Mouse (Mus musculus) neural tube, embryonic 12.5 days (tissue): ENCODE measurements around the gene Rhou. TPM values are rescaled to one million over a fixed set of nuclear protein-coding genes. Genes with fewer than 3 reads are reported as not detected.

Experiments used
- ATAC-seq: fragments of 200-750 bp; cut with Nextera tagmentation; 2 replicates; pipeline ENCODE4 v1.8.0; 2017; ENCODE audit warnings: low read depth, mild to moderate bottlenecking, moderate TSS enrichment, moderate library complexity; ENCODE audit not compliant: low FRiP score
- H3K27ac ChIP-seq: fragments of 300-500 bp; sonication (generic); 2 replicates; pipeline ENCODE4 v1.5.1; 2016
- H3K27me3 ChIP-seq: fragments of 300-500 bp; sonication (generic); replicated peaks from 2 replicates; pipeline ENCODE4 v1.6.1; 2016; ENCODE audit warnings: mild to moderate bottlenecking
- H3K36me3 ChIP-seq: fragments of 300-500 bp; sonication (generic); 2 replicates; pipeline ENCODE4 v1.6.1; 2016; ENCODE audit warnings: mild to moderate bottlenecking
- H3K4me1 ChIP-seq: fragments of 300-500 bp; sonication (generic); 2 replicates; pipeline ENCODE4 v1.6.1; 2016
- H3K4me2 ChIP-seq: fragments of 300-500 bp; sonication (generic); replicated peaks from 2 replicates; pipeline ENCODE4 v1.6.1; 2016; ENCODE audit warnings: mild to moderate bottlenecking
- H3K4me3 ChIP-seq: fragments of 300-500 bp; sonication (generic); 2 replicates; pipeline ENCODE4 v1.5.1; 2016
- H3K9ac ChIP-seq: fragments of 300-500 bp; sonication (generic); 2 replicates; pipeline ENCODE4 v1.6.1; 2016; ENCODE audit warnings: mild to moderate bottlenecking
- H3K9me3 ChIP-seq: fragments of 300-500 bp; sonication (generic); 2 replicates; pipeline ENCODE4 v1.6.1; 2016; ENCODE audit warnings: mild to moderate bottlenecking
- WGBS: fragments of 180-500 bp; shearing (Covaris S2); methylation state at CpG from one replicate; pipeline ENCODE4 v1.1.7; 2016; 5-methylcytosine and 5-hydroxymethylcytosine counted together
- polyA plus RNA-seq: library from polyadenylated mRNA; unstranded; fragments of >200 nt; fragmentation: Nextera tagmentation; extraction: Ambion mirVana; gene quantifications from 2 replicates; pipeline ENCODE4 v1.2.1, GENCODE M21; 2016

Gene Rhou
- polyA plus RNA-seq, 1 experiment from 2014 or later: 14.2 TPM

- Histone ChIP-seq H3K36me3 (peaks cover 30% of the 10 kb centered on the region), H3K4me3 (peak overlapping the region; percentile 67), H3K27ac (peak overlapping the region; percentile 74), H3K4me2 (peak overlapping the region; percentile 67), H3K27me3 (no peaks in the 10 kb centered on the region), H3K9ac (peak overlapping the region; percentile 91), H3K9me3 (no peaks in the 10 kb centered on the region), H3K4me1 (peaks cover 20% of the 10 kb centered on the region)
- WGBS: under 1% methylated on average over 63 of the region's 77 CpGs
- peak; percentile 70 for ATAC-seq
Measured at GRCm38 (mm10) chr8:123653994-123654569, 353 bp downstream of the Rhou start.

DNA sequence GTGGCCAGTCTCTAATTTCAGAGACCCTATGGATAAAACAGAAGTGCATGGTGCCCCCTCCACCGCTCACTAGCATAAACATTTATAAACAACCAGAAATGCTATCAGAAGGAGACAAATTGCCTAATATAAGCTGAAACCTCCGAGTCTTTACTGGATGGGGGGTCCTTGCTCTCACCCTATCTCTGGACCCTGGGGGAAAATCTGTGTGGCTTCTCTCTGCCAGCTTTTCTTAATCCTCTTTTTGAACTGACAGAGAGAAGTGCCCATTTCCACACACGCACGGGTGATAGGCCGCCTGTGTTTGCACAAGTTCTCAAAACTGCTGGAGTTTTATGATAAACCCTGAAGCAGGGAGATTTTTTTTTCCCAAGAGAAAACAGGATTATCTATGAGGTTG lies 1.0 kb downstream of the Rhou start:
- peak overlapping the region; percentile 67 for H3K4me3 ChIP-seq
- no peak for ATAC-seq
- H3K4me2 ChIP-seq: peak overlapping the region; percentile 67
- H3K36me3 ChIP-seq: peaks cover 30% of the 10 kb centered on the region
- no peaks in the 10 kb centered on the region for H3K9me3 ChIP-seq
- H3K9ac ChIP-seq: peak overlapping the region; percentile 91
- no peaks in the 10 kb centered on the region for H3K27me3 ChIP-seq
- 7% methylated on average over 5 of the region's 5 CpGs for WGBS
- peaks cover 20% of the 10 kb centered on the region for H3K4me1 ChIP-seq
- no peak overlapping the region for H3K27ac ChIP-seq

- Histone ChIP-seq H3K4me2 (peak overlapping the region; percentile 67), H3K4me3 (peak overlapping the region; percentile 67), H3K27me3 (no peaks in the 10 kb centered on the region), H3K9ac (peak overlapping the region; percentile 91), H3K9me3 (no peaks in the 10 kb centered on the region), H3K27ac (no peak overlapping the region), H3K4me1 (peaks cover 20% of the 10 kb centered on the region), H3K36me3 (peaks cover 33% of the 10 kb centered on the region)
- WGBS: 5% methylated on average over 8 of the region's 8 CpGs
- no peak for ATAC-seq
Measured at GRCm38 (mm10) chr8:123655351-123655779, 1.6 kb downstream of the Rhou start.

DNA sequence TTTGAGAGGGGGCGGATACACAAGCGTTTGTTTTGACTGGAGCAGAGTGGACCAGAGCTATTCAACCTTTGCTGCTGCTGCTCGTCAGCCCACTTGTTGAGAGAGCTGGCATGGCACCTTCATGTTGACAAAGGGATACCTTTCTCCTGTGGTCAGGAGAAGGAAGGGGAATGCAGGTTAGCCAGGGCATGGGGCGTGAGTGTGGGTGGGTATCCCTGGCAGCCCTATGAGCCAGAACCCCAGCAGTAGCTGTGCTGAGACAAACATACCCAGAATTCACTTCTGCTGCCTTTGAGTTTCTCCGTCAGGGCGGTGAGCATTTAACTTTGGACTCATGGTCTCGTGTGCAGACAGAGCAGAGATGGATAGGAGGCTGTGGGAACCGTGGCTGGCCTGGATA lies 4.1 kb downstream of the Rhou start:
- Histone ChIP-seq H3K4me3 (no peak overlapping the region), H3K9me3 (no peaks in the 10 kb centered on the region), H3K27me3 (no peaks in the 10 kb centered on the region), H3K4me2 (no peak overlapping the region), H3K9ac (no peak overlapping the region), H3K27ac (no peak overlapping the region), H3K4me1 (peaks cover 20% of the 10 kb centered on the region), H3K36me3 (peaks cover 54% of the 10 kb centered on the region)
- ATAC-seq: no peak
- WGBS: 92% methylated on average over 8 of the region's 8 CpGs

- Histone ChIP-seq H3K4me2 (no peak overlapping the region), H3K4me3 (no peak overlapping the region), H3K27me3 (no peaks in the 10 kb centered on the region), H3K27ac (no peak overlapping the region), H3K4me1 (peaks cover 14% of the 10 kb centered on the region), H3K9me3 (no peaks in the 10 kb centered on the region), H3K36me3 (peaks cover 68% of the 10 kb centered on the region), H3K9ac (no peak overlapping the region)
- WGBS: 83% methylated on average over 10 of the region's 10 CpGs
- no peak for ATAC-seq
Measured at GRCm38 (mm10) chr8:123659469-123660057, 5.8 kb downstream of the Rhou start.

- Histone ChIP-seq H3K4me3 (no peak overlapping the region), H3K4me1 (no peaks in the 10 kb centered on the region; the same call in 1 of the 2 replicates), H3K9me3 (no peaks in the 10 kb centered on the region), H3K4me2 (no peak overlapping the region), H3K27ac (no peak overlapping the region), H3K36me3 (peaks cover 64% of the 10 kb centered on the region), H3K27me3 (no peaks in the 10 kb centered on the region), H3K9ac (no peak overlapping the region)
- 90% methylated on average over 11 of the region's 11 CpGs for WGBS
- ATAC-seq: no peak
Measured at GRCm38 (mm10) chr8:123661515-123661914, 7.8 kb downstream of the Rhou start.

- Histone ChIP-seq H3K27me3 (no peaks in the 10 kb centered on the region), H3K4me2 (no peak overlapping the region), H3K27ac (no peak overlapping the region), H3K9ac (no peak overlapping the region), H3K4me1 (0 out of 2 replicates have a peak, but pooled peaks cover 4% of the 10 kb centered on the region), H3K36me3 (peaks cover 33% of the 10 kb centered on the region), H3K4me3 (no peak overlapping the region), H3K9me3 (no peaks in the 10 kb centered on the region)
- ATAC-seq: no peak
- 89% methylated on average over 6 of the region's 6 CpGs for WGBS
Measured at GRCm38 (mm10) chr8:123665580-123665979, 11.9 kb downstream of the Rhou start.

DNA sequence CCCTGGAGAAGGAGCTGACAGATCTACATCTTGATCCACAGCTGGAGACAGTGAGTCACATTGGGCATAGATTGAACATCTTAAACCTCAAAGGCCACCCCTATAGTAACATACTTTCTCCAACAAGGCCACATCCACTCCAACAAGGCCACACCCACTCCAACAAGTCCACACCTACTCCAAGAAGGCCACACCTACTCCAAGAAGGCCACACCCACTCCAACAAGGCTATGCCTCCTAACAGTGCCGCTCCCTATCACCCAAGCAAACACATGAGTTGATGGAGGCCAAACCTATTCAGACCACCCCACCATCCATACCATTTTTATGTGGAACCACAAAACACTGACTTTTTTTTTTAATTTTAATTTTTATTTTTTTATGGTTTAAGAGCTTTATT lies 13.1 kb downstream of the Rhou start:
- Histone ChIP-seq H3K4me2 (no peak overlapping the region), H3K9ac (no peak overlapping the region), H3K27ac (no peak overlapping the region), H3K27me3 (no peaks in the 10 kb centered on the region), H3K36me3 (peaks cover 21% of the 10 kb centered on the region), H3K4me1 (0 out of 2 replicates have a peak, but pooled peaks cover 4% of the 10 kb centered on the region), H3K9me3 (no peaks in the 10 kb centered on the region), H3K4me3 (no peak overlapping the region)
- WGBS: 89% methylated on average over 1 of the region's 1 CpGs
- ATAC-seq: no peak

DNA sequence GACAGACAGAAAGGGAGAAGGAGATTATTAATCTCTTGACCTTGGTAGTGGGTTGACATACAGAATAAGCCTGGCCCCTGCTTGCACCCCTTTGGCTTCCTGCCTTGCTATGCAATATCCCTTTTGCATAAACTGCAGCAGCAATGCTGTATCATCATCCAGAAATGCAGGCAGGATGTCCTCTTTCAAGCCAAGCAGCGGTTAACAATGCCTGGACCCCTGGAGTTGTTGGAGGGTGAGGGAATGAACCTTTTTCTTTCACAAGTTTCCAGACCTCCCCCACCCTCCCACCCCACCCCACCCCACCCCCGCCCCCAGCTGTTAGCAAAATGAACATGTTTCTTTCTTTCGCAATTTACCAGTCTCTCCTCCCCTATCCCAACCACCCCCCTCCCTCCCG lies 15.0 kb downstream of the Rhou start:
- Histone ChIP-seq H3K36me3 (peaks cover 7% of the 10 kb centered on the region; the same call in 1 of the 2 replicates), H3K4me2 (no peak overlapping the region), H3K4me1 (0 out of 2 replicates have a peak, but pooled peaks cover 4% of the 10 kb centered on the region), H3K4me3 (no peak overlapping the region), H3K9me3 (no peaks in the 10 kb centered on the region), H3K27ac (no peak overlapping the region), H3K9ac (no peak overlapping the region), H3K27me3 (no peaks in the 10 kb centered on the region)
- no peak for ATAC-seq
- WGBS: 19% methylated on average over 4 of the region's 4 CpGs

GRCm38 (mm10) chr8:123670766-123671165 lies 17.0 kb downstream of the Rhou start:
- no peak overlapping the region for H3K4me2 ChIP-seq
- H3K4me3 ChIP-seq: no peak overlapping the region
- H3K9me3 ChIP-seq: no peaks in the 10 kb centered on the region
- no peak overlapping the region for H3K9ac ChIP-seq
- WGBS: 61% methylated on average over 7 of the region's 7 CpGs
- H3K36me3 ChIP-seq: no peaks in the 10 kb centered on the region
- H3K27ac ChIP-seq: no peak overlapping the region
- H3K4me1 ChIP-seq: 0 out of 2 replicates have a peak, but pooled peaks cover 4% of the 10 kb centered on the region
- H3K27me3 ChIP-seq: no peaks in the 10 kb centered on the region
- ATAC-seq: no peak

- 76% methylated on average over 7 of the region's 7 CpGs for WGBS
- Histone ChIP-seq H3K4me2 (no peak overlapping the region), H3K9me3 (no peaks in the 10 kb centered on the region), H3K36me3 (no peaks in the 10 kb centered on the region), H3K27me3 (no peaks in the 10 kb centered on the region), H3K4me3 (no peak overlapping the region), H3K27ac (no peak overlapping the region), H3K9ac (no peak overlapping the region), H3K4me1 (0 out of 2 replicates have a peak, but pooled peaks cover 4% of the 10 kb centered on the region)
- ATAC-seq: no peak
Measured at GRCm38 (mm10) chr8:123671454-123671853, 17.7 kb downstream of the Rhou start.

DNA sequence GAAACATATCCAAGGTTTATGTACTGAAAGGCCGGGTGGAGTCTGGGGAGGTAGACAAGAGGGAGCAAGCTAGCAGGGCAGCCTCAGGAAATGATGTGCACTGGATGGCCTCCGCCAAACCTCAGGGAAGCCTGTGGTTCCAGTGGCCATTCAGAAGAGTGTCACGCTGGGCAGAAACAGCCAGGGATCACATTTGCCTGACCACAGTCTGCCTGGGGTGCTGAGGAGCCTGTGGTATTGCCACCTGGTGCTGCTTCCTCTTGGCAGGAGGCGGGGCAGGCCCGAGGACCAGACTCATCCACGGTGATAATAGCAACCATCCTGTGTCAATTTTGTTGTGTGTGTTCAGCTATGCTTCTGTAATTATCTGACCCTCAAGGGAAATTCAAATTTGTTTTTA lies 18.9 kb downstream of the Rhou start:
- Histone ChIP-seq H3K27ac (no peak overlapping the region), H3K4me1 (0 out of 2 replicates have a peak, but pooled peaks cover 4% of the 10 kb centered on the region), H3K9me3 (no peaks in the 10 kb centered on the region), H3K4me3 (no peak overlapping the region), H3K4me2 (no peak overlapping the region), H3K36me3 (no peaks in the 10 kb centered on the region), H3K27me3 (no peaks in the 10 kb centered on the region), H3K9ac (no peak overlapping the region)
- WGBS: 69% methylated on average over 6 of the region's 6 CpGs
- no peak for ATAC-seq

GRCm38 (mm10) chr8:123675611-123676010 lies 21.9 kb downstream of the Rhou start:
- Histone ChIP-seq H3K27me3 (no peaks in the 10 kb centered on the region), H3K9me3 (no peaks in the 10 kb centered on the region), H3K4me3 (no peak overlapping the region), H3K27ac (no peak overlapping the region), H3K4me2 (no peak overlapping the region), H3K4me1 (no peaks in the 10 kb centered on the region), H3K9ac (no peak overlapping the region), H3K36me3 (no peaks in the 10 kb centered on the region)
- no peak for ATAC-seq
- WGBS: 70% methylated on average over 5 of the region's 5 CpGs
